Mouse (Mus musculus) embryonic facial prominence, embryonic 10.5 days (tissue): ENCODE measurements around the gene Spint1. TPM values are rescaled to one million over a fixed set of nuclear protein-coding genes. Genes with fewer than 3 reads are reported as not detected.

Source experiments
- DNase-seq: peaks from one replicate; pipeline ENCODE4 v3.0.0-alpha.2; 2017; ENCODE audit warnings: low spot score
- H3K27ac ChIP-seq: fragments of 300-500 bp; sonication (generic); replicated peaks from 2 replicates; pipeline ENCODE4 v1.5.1; 2016; ENCODE audit warnings: mild to moderate bottlenecking
- H3K27me3 ChIP-seq: fragments of 300-500 bp; sonication (generic); replicated peaks from 2 replicates; pipeline ENCODE4 v1.6.1; 2016; ENCODE audit warnings: low read depth, mild to moderate bottlenecking; ENCODE audit not compliant: poor library complexity, severe bottlenecking
- H3K36me3 ChIP-seq: fragments of 300-500 bp; sonication (generic); replicated peaks from 2 replicates; pipeline ENCODE4 v1.6.1; 2016; ENCODE audit warnings: mild to moderate bottlenecking, moderate library complexity
- H3K4me1 ChIP-seq: fragments of 300-500 bp; sonication (generic); 2 replicates; pipeline ENCODE4 v1.6.1; 2016
- H3K4me3 ChIP-seq: fragments of 300-500 bp; sonication (generic); 2 replicates; pipeline ENCODE4 v1.5.1; 2016; ENCODE audit warnings: mild to moderate bottlenecking, moderate library complexity
- H3K9me3 ChIP-seq: fragments of 300-500 bp; sonication (generic); 2 replicates; pipeline ENCODE4 v1.6.1; 2016; ENCODE audit warnings: mild to moderate bottlenecking
- WGBS: fragments of 180-500 bp; shearing (Covaris S2); methylation state at CpG from one replicate; pipeline ENCODE4 v1.1.7; 2016; 5-methylcytosine and 5-hydroxymethylcytosine counted together
- polyA plus RNA-seq: library from polyadenylated mRNA; unstranded; fragments of >200 nt; fragmentation: Nextera tagmentation; extraction: Ambion mirVana; gene quantifications from 2 replicates; pipeline ENCODE4 v1.2.1, GENCODE M21; 2016

Gene Spint1
- polyA plus RNA-seq, 1 experiment from 2014 or later, result 11.1 TPM

DNA sequence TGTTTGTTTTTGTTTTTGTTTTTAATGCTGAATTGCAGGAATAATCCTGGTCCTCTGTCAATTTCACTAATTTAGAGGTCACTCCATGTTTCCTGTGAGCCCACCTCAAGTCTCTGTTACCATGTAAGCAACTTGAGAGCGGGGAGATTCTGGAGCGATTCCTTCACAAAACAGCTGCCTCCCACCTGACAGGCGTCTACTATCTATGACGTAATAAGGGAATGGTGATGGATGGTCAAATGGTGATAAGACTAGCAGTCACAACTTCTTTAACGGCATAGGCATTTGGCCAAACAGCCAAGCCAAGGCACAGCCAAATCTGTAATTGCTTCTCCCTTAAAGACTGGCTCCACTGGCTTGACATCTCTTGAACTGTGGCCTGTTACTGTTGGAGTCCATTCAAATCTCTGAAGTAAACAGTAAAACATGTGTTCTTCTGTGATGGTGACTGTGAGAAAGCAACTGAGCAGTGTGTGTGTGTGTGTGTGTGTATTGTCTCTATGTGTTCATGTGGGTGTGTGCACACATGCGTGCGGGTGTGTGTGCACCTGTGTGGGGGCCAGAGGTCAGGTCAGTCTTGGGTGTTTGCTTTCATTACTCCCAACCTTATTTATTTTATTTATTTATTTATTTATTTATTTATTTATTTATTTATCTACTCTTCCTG is 44.9 kb downstream of the Spint1 start:
- no peak for DNase-seq
- H3K4me1 ChIP-seq, result no peaks in the 10 kb centered on the region
- no peaks in the 10 kb centered on the region for H3K27me3 ChIP-seq
- no peaks in the 10 kb centered on the region for H3K36me3 ChIP-seq
- H3K4me3 ChIP-seq, result no peak overlapping the region
- H3K27ac ChIP-seq, result no peak overlapping the region
- WGBS, result 86% methylated on average over 7 of the region's 7 CpGs
- H3K9me3 ChIP-seq, result no peaks in the 10 kb centered on the region

DNA sequence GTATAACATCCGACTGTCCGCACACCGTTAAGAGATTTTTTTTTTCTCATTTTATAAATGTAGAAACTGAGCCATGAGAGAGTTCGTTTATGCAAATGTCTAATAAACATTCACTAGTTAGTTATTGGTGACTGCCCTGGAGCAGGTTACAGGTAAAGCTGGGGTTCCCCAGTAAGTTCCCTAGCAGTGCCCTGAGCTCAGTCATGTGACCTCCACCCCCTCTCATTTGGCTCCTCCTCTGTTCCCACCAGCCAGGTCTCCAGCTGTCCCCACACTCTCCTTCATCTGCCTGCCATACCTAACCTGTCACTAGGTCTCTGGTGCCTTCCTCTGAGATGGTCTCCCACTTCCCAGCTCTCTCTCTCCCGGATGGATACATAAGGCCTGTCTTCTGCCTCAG is 50.2 kb downstream of the Spint1 start:
- peaks cover 7% of the 10 kb centered on the region; the same call in 1 of the 2 replicates for H3K27me3 ChIP-seq
- peaks cover 24% of the 10 kb centered on the region for H3K36me3 ChIP-seq
- H3K4me1 ChIP-seq, result peaks cover 19% of the 10 kb centered on the region
- no peaks in the 10 kb centered on the region for H3K9me3 ChIP-seq
- WGBS, result 90% methylated on average over 5 of the region's 5 CpGs
- no peak overlapping the region for H3K4me3 ChIP-seq
- DNase-seq, result no peak
- H3K27ac ChIP-seq, result no peak overlapping the region

DNA sequence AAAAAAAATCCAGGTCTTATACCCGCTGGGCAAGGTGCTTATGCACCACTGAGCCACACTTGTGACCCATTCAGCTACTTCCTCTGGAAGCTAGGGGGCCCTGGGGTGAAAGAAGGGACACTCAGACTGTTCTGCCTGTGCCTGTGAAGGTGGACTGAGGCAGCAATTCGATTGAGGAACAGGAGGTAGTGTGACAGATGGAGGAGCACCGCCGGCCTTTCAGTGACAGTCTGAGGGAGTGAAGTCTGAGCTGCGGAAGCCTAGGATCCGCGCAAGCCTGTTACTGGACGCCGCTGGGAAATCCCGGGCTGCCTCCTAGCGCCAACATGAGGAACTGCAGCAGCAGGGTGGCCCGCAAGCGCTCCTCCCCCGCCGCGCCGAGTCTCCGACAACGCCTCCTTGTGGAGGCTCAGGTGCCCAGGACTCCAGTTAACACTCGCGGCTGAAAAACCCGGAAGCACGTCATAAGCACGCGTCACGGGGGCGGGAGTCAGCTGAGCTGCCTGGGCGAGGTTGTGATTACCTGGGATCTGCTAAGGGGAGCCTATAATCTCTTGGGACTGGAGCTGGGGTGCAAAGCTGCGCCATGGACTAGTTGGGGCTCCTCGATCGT is 51.2 kb downstream of the Spint1 start, which contains the start of gene Vps18:
Gene Vps18, plus strand, starts transcription at position 471 of the 613 bp plus-strand sequence.
- WGBS, result 1% methylated on average over 31 of the region's 31 CpGs
- peak within 1 kb of the TSS; percentile 70 for H3K4me3 ChIP-seq

DNA sequence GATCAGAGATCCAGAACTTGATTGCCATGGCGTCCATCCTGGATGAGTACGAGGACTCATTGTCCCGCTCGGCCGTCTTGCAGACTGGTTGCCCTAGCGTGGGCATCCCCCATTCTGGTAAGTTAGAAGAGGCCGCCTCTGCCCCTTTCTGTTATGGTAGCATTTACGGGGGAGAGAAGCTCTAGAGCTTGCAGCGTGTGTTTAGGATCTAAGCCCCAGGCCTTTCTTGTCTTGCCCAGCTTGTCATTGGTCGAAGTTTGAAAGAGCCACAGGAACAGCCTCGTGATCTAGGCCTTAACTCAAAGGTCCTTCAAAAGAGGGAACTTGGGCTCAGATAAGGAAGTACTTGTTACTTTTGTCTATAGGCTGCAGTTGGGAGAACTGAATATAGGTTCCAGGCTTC is 51.9 kb downstream of the Spint1 start:
- peak overlapping the region; percentile 68 for H3K27ac ChIP-seq
- H3K27me3 ChIP-seq, result peaks cover 7% of the 10 kb centered on the region; the same call in 1 of the 2 replicates
- whole genome bisulfite sequencing, result 4% methylated on average over 11 of the region's 11 CpGs
- H3K4me1 ChIP-seq, result peaks cover 19% of the 10 kb centered on the region
- no peaks in the 10 kb centered on the region for H3K9me3 ChIP-seq
- H3K36me3 ChIP-seq, result peaks cover 41% of the 10 kb centered on the region
- no peak for DNase-seq
- peak overlapping the region; percentile 70 for H3K4me3 ChIP-seq

More for the DNA sequence above, 51.2 kb downstream of the Spint1 start, which contains the start of gene Vps18:
- H3K4me1 ChIP-seq, result peaks cover 19% of the 10 kb centered on the region
- DNase-seq, result peak; percentile 98
- H3K27ac ChIP-seq, result peak within 1 kb of the TSS; percentile 68
- no peaks in the 10 kb centered on the region for H3K9me3 ChIP-seq
- peaks cover 7% of the 10 kb centered on the region; the same call in 1 of the 2 replicates for H3K27me3 ChIP-seq
- H3K36me3 ChIP-seq, result peaks cover 34% of the 10 kb centered on the region

DNA sequence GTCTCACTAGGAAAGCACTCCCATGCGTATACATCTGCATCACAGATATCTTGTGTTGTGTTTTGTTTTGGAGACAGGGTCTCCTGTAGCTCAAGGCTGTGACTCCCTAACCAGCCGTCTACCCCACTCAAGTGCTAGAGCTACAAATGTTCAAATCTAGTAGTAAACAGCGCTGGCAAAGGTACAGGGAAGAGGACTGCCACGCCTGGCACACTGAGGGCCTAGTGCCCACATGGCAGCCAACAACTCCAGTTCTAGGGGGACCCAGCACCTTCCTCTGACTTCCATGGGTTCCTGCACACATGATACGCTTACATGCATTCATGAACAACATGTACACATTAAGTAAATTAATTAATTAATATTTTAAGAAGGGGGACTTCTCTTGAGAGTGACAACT is 55.1 kb downstream of the Spint1 start:
- Histone ChIP-seq H3K36me3 (peaks cover 68% of the 10 kb centered on the region), H3K27me3 (peaks cover 7% of the 10 kb centered on the region; the same call in 1 of the 2 replicates), H3K4me3 (no peak overlapping the region), H3K27ac (no peak overlapping the region), H3K9me3 (no peaks in the 10 kb centered on the region), H3K4me1 (peaks cover 19% of the 10 kb centered on the region)
- no peak for DNase-seq
- 91% methylated on average over 5 of the region's 5 CpGs for WGBS

DNA sequence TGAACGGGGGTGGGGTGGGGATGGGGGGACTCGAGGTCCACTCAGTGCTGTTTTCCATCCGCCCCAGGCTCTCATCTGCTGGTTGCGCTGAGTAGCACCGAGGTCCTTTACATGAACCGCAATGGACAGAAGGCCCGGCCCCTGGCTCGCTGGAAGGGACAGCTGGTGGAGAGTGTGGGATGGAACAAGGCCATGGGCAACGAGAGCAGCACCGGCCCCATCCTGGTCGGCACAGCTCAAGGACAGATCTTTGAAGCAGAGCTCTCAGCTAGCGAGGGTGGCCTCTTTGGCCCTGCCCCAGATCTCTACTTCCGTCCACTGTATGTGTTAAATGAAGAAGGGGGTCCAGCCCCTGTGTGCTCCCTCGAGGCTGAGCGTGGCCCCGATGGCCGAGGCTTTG is 55.7 kb downstream of the Spint1 start:
- Histone ChIP-seq H3K4me3 (no peak overlapping the region), H3K27ac (no peak overlapping the region), H3K9me3 (no peaks in the 10 kb centered on the region), H3K27me3 (peaks cover 2% of the 10 kb centered on the region; the same call in 1 of the 2 replicates), H3K4me1 (peaks cover 18% of the 10 kb centered on the region), H3K36me3 (peaks cover 74% of the 10 kb centered on the region)
- no peak for DNase-seq
- WGBS, result 92% methylated on average over 17 of the region's 17 CpGs

DNA sequence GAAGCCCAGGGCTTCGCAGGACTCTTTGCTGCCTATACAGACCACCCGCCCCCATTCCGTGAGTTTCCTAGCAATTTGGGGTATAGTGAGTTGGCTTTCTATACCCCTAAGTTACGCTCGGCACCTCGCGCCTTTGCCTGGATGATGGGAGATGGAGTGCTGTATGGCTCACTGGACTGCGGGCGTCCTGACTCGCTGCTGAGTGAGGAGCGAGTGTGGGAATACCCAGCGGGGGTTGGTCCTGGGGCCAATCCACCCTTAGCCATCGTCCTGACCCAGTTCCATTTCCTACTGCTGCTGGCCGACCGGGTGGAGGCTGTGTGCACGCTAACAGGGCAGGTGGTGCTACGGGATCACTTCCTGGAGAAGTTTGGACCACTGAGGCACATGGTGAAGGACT is 56.1 kb downstream of the Spint1 start:
- 94% methylated on average over 17 of the region's 17 CpGs for WGBS
- no peaks in the 10 kb centered on the region for H3K9me3 ChIP-seq
- peaks cover 78% of the 10 kb centered on the region for H3K36me3 ChIP-seq
- no peak overlapping the region for H3K27ac ChIP-seq
- peaks cover 13% of the 10 kb centered on the region for H3K4me1 ChIP-seq
- H3K4me3 ChIP-seq, result no peak overlapping the region
- DNase-seq, result no peak
- no peaks in the 10 kb centered on the region for H3K27me3 ChIP-seq

DNA sequence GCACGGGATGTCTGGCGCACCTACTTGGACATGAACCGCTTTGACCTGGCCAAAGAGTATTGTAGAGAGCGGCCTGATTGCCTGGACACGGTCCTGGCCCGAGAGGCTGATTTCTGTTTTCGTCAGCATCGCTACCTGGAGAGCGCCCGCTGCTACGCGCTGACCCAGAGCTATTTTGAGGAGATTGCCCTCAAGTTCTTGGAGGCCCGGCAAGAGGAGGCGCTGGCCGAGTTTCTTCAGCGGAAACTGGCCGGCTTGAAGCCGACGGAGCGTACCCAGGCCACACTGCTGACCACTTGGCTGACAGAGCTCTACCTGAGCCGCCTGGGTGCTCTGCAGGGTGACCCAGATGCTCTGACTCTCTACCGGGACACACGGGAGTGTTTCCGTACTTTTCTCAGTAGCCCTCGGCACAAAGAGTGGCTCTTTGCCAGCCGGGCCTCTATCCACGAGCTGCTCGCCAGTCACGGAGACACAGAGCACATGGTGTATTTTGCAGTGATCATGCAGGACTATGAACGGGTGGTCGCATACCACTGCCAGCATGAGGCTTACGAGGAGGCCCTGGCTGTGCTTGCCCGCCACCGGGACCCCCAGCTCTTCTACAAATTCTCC is 56.7 kb downstream of the Spint1 start:
- no peak for DNase-seq
- H3K9me3 ChIP-seq, result no peaks in the 10 kb centered on the region
- no peak overlapping the region for H3K4me3 ChIP-seq
- WGBS, result 94% methylated on average over 34 of the region's 34 CpGs
- no peak overlapping the region for H3K27ac ChIP-seq
- H3K36me3 ChIP-seq, result peaks cover 84% of the 10 kb centered on the region
- H3K4me1 ChIP-seq, result peaks cover 13% of the 10 kb centered on the region
- H3K27me3 ChIP-seq, result no peaks in the 10 kb centered on the region

DNA sequence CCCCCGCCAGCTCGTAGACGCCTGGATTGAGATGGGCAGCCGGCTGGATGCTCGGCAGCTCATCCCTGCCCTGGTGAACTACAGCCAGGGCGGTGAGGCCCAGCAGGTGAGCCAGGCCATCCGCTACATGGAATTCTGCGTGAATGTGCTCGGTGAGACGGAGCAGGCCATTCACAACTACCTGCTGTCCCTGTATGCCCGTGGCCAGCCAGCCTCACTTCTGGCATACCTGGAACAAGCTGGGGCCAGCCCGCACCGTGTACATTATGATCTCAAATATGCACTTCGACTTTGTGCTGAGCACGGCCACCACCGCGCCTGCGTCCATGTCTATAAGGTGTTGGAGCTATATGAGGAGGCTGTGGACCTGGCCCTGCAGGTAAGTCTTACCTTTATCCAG is 57.2 kb downstream of the Spint1 start:
- 96% methylated on average over 18 of the region's 18 CpGs for WGBS
- Histone ChIP-seq H3K27me3 (no peaks in the 10 kb centered on the region), H3K4me1 (peaks cover 8% of the 10 kb centered on the region), H3K36me3 (peaks cover 89% of the 10 kb centered on the region), H3K4me3 (no peak overlapping the region), H3K27ac (no peak overlapping the region), H3K9me3 (no peaks in the 10 kb centered on the region)
- no peak for DNase-seq

DNA sequence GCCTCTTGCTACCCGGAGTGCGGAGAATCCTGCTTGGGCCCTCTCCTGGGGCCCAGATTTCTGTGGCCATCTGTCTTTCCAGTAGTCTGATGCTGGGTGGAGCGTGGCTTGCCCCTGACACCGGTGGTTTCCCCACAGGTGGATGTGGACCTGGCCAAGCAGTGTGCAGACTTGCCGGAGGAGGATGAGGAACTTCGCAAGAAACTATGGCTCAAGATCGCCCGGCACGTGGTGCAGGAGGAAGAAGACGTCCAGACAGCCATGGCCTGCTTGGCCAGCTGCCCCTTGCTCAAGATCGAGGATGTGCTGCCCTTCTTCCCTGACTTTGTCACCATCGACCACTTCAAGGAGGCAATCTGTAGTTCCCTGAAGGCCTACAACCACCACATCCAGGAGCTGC is 59.6 kb downstream of the Spint1 start:
- H3K27ac ChIP-seq, result no peak overlapping the region
- DNase-seq, result no peak
- no peak overlapping the region for H3K4me3 ChIP-seq
- peaks cover 82% of the 10 kb centered on the region for H3K36me3 ChIP-seq
- WGBS, result 92% methylated on average over 12 of the region's 12 CpGs
- peaks cover 22% of the 10 kb centered on the region for H3K4me1 ChIP-seq
- no peaks in the 10 kb centered on the region for H3K27me3 ChIP-seq
- H3K9me3 ChIP-seq, result no peaks in the 10 kb centered on the region

DNA sequence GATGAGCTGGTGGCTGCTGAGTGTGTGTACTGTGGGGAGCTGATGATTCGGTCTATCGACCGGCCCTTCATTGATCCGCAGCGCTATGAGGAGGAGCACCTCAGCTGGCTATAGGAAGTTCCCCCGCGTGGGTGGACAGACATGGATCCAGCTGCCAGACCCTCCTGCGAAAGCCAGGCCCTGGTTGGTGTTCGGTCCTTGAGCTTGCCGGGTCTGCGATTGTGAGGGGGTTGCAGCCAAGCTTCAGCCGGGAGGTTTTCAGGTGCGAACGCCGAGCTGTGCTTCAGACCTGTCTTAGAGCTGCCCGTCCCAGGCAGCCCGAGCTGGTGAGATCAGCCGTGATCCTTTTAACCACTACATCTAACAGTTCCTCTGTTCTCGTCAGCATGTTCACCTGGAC is 60.3 kb downstream of the Spint1 start:
- 94% methylated on average over 19 of the region's 19 CpGs for WGBS
- no peak for DNase-seq
- Histone ChIP-seq H3K4me1 (peaks cover 23% of the 10 kb centered on the region), H3K9me3 (no peaks in the 10 kb centered on the region), H3K4me3 (no peak overlapping the region), H3K27me3 (no peaks in the 10 kb centered on the region), H3K27ac (no peak overlapping the region), H3K36me3 (peaks cover 77% of the 10 kb centered on the region)

DNA sequence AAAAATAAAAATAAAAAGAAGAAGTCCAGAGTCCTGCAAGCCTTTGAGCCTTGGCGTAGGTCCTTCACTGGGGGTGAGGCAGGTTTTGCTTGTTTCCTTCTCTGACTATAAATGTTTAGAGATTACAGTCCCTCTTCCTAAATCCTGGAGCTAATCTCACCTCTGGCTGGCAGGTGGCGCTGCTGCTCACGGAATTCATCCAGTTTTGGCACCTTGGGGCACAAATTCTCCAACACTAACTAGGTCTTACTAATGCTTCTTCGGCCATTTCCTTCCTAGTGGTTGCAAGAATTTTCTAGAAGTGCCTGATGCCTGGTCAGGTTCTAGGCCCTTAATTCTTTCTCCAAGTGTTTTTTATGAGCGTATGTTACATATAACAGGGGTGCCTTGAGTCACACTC is 61.2 kb downstream of the Spint1 start:
- Histone ChIP-seq H3K27ac (no peak overlapping the region), H3K27me3 (no peaks in the 10 kb centered on the region), H3K36me3 (peaks cover 69% of the 10 kb centered on the region), H3K4me3 (no peak overlapping the region), H3K4me1 (peaks cover 28% of the 10 kb centered on the region), H3K9me3 (no peaks in the 10 kb centered on the region)
- 54% methylated on average over 5 of the region's 5 CpGs for WGBS
- DNase-seq, result peak; percentile 58

DNA sequence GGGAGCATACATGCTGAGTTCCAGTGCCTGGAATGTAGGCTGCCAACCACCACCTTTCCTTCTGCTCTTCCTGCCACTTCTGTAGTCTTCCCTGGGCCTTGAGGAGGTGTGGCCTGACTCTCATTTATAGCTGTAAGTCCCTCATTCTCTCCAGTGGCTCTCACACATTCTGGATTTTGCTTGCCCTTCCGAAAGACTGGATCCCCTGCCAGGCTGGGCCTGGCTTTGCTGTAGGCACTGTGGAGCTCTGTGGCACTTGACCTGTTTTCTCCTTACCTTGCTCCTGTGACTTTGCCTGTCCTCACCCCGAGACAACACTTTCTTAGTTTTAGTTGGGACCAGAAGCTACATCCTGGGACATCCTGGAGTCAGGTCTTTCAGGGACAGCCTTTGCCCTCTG is 61.7 kb downstream of the Spint1 start:
- Histone ChIP-seq H3K4me3 (no peak overlapping the region), H3K27me3 (no peaks in the 10 kb centered on the region), H3K9me3 (no peaks in the 10 kb centered on the region), H3K4me1 (peaks cover 33% of the 10 kb centered on the region), H3K27ac (no peak overlapping the region), H3K36me3 (peaks cover 64% of the 10 kb centered on the region)
- WGBS, result 89% methylated on average over 2 of the region's 2 CpGs
- DNase-seq, result no peak
